Mouse (Mus musculus) Muller cell, postnatal 12 days (primary cell): ENCODE results near the gene Scn9a.

Source experiments
- DNase-seq: peaks from one replicate; pipeline ENCODE4 v3.0.0-alpha.2; 2015; ENCODE audit errors: inconsistent ontology term

Gene Scn9a

DNA sequence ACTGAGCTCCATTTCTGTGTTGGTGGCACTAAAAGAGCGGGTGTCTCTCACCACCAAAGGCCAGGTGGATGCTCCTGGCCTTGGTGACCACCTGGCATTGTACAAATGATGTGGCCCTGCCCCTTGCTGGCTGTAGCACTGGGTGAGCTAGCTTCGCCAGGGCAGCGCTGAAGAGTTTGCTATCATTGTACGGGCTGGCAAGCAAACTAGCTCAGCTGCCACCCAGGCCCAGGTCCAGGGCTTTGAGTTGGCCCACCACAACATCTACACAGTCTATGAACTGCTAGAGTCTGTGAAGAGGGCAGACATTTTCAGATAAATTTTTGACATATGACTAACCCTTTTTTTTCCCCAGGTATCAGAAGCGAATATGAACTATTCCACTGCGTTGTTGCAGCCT is 170.8 kb downstream of the Scn9a start:
- no peak for DNase-seq

- no peak for DNase-seq
Measured at GRCm38 (mm10) chr2:66462458-66462857, 172.3 kb downstream of the Scn9a start.

- peak; percentile 7 for DNase-seq
Measured at GRCm38 (mm10) chr2:66440711-66441110, 194.1 kb downstream of the Scn9a start, which contains the start of gene Scn1a. Gene Scn1a, minus strand, starts transcription at chr2:66440840.

- peak; percentile 27 for DNase-seq
Measured at GRCm38 (mm10) chr2:66439764-66440471, 194.8 kb downstream of the Scn9a start.

DNA sequence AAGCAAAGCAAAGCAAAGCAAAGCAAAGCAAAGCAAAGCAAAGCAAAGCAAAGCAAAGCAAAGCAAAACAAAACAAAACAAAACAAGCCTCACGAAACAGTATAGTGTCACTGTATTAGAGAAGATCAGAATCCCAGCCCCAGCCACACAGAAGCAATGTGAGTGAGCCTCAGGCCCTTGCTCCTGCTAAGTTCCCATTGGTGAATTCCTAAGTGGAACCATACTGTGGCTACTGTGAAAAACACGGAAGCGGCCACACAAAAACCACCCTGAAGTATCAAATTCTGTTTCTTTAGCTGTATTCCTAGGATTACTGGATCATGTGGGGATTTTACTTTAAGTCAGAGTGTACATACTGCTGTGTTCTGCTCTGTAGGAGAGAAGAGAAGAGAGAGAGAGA is 198.5 kb downstream of the Scn9a start:
- no peak for DNase-seq
